Mouse (Mus musculus): ENCODE results near the gene Pold2. TPM values are rescaled to one million over a fixed set of nuclear protein-coding genes. Genes with fewer than 3 reads are reported as not detected.

Gene Pold2
- total and polyA plus RNA-seq, 3 experiments, result 136 to 285 (median 205) TPM

DNA sequence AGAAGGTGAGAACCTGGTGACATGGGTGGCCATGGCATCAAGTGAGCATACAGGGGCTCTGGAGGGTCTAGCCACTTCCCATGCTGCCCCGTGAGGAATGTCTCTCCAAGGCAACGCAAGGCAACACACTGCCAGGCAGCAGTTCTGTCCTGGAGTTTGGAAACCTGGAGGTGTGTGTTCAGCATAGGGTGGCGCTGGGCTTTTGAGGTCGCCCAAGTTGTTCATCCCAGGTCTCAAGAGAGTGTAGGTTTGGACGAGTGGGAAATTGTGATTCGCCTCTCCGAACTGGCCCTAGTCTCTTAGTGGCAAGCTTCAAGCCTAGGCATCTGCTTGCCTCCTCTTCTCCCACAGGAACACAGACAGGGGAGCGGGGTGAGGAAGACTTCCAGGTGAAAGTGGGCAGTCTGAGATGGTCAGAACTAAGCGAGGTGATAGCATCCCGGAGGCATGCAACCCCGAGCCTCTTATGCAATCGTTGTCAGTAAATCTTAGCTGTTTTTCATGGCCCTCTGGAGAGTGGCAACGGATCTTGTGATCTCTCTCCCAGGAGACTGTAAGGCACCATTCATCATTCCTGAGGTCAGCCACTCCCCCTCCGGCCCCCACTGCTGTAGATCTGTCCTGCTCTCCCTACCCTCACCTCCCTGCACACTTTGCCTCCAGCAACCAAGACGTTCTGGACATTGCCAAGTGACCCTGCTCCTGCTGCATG lies 15.5 kb downstream of the Pold2 start (continued):
- no peak for TF ChIP-seq PAX5 (IDR thresholded peaks at IDR 0.05; ENCODE audit: low read length)

DNA sequence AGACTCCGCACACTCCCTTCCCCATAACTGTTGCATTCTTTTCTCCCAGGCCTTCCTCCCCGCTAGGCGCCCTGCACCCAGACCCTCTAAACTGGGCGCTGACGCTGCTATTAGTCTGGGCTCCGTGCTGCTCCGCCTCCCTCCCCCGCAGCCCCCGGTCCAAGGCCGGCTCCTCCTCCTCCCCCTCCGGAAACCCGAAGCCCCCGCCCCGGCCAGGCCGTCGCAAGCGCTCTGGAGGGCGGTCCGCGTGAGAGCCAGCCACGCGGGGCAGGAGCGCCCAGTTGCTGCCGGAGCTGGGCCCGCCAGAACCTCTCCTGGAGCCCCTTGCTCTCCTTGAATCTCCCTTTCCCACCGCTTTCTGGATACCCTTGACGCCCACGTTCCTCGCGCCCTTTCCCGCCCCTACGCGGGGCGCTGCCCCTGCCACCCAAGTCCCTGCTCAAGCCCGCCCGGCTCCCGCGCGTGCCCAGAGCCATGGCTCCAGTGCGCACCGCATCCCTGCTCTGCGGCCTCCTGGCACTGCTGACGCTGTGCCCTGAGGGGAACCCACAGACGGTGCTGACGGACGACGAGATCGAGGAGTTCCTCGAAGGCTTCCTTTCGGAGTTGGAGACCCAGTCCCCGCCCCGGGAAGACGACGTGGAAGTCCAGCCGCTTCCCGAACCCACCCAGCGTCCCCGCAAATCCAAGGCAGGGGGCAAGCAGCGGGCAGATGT lies 16.3 kb downstream of the Pold2 start, which contains the start of gene Aebp1:
Gene Aebp1 (plus strand): TSS at position 270 of the 716 bp plus-strand sequence.
- Histone ChIP-seq H3K9me3 (replicated peaks; ENCODE audit: low read length) (peaks cover 17% of the 10 kb centered on the region), H3K27me3 (replicated peaks) (peaks cover 36% of the 10 kb centered on the region), H3K9ac (ENCODE audit: insufficient read depth, low read depth) (no peak within 1 kb of the TSS), H3K4me1 (ENCODE audit: control insufficient read depth in 1 of 2, insufficient read depth in 2 of 2) (peaks cover 0 to 3% of the 10 kb centered on the region in 2 experiments; a peak in 1 of 4 replicates), H3K27ac (ENCODE audit: insufficient read depth, low read depth) (no peak within 1 kb of the TSS), H3K4me3 (replicated peaks in 1 of 3; ENCODE audit: low read depth in 2 of 3, low read length in 2 of 3, poor library complexity in 1 of 3) (no peak within 1 kb of the TSS), H3K79me2 (replicated peaks; ENCODE audit: control insufficient read depth, extremely low read depth, insufficient read depth, poor library complexity, severe bottlenecking) (no peaks in the 10 kb centered on the region), H3K36me3 (replicated peaks in 1 of 2; ENCODE audit: control insufficient read depth in 1 of 2, insufficient read depth in 1 of 2, low read length in 1 of 2) (no peaks in the 10 kb centered on the region), H3K4me2 (ENCODE audit: insufficient read depth, low read depth, poor library complexity, severe bottlenecking) (no peak within 1 kb of the TSS)
- TF ChIP-seq MYC (IDR thresholded peaks at IDR 0.05; ENCODE audit: low read depth, low read length) (no peak), NELFE (IDR thresholded peaks at IDR 0.05; ENCODE audit: low read depth, low read length) (no peak)
- no peak for DNase-seq (ENCODE audit: extremely low read depth)
- dilution Hi-C loops (cut with MboI; ENCODE audit: extremely low pct_ligation_motif_present, extremely low pct_unique_long_range_greater_than_20kb, low sequenced_read_pairs) (no loop called here), in situ Hi-C loops (cut with MboI; ENCODE audit: low pct_ligation_motif_present, low pct_unique_long_range_greater_than_20kb, low sequenced_read_pairs) (no loop called here)

GRCm38 (mm10) chr11:5860639-5861038 lies 17.5 kb downstream of the Pold2 start:
- no peaks in the 10 kb centered on the region for H3K79me2 ChIP-seq (replicated peaks; ENCODE audit: control insufficient read depth, extremely low read depth, insufficient read depth, poor library complexity, severe bottlenecking)
- no peak overlapping the region for H3K27ac ChIP-seq (ENCODE audit: insufficient read depth, low read depth)
- in situ Hi-C loops (cut with MboI; ENCODE audit: low pct_ligation_motif_present, low pct_unique_long_range_greater_than_20kb, low sequenced_read_pairs), result no loop called here
- H3K36me3 ChIP-seq (replicated peaks in 1 of 2; ENCODE audit: control insufficient read depth in 1 of 2, insufficient read depth in 1 of 2, low read length in 1 of 2), result no peaks in the 10 kb centered on the region
- peaks cover 17% of the 10 kb centered on the region for H3K9me3 ChIP-seq (replicated peaks; ENCODE audit: low read length)
- dilution Hi-C loops (cut with MboI; ENCODE audit: extremely low pct_ligation_motif_present, extremely low pct_unique_long_range_greater_than_20kb, low sequenced_read_pairs), result no loop called here
- peaks cover 42% of the 10 kb centered on the region for H3K27me3 ChIP-seq (replicated peaks)
- H3K4me1 ChIP-seq (ENCODE audit: control insufficient read depth in 1 of 2, insufficient read depth in 2 of 2), result peaks cover 0 to 3% of the 10 kb centered on the region in 2 experiments; a peak in 1 of 4 replicates
- TF ChIP-seq MAZ (IDR thresholded peaks at IDR 0.05; ENCODE audit: low read depth, low read length) (no peak), MEF2A (IDR thresholded peaks at IDR 0.05; ENCODE audit: borderline replicate concordance, low read depth, low read length) (no peak), ETS1 (conservative IDR thresholded peaks at IDR 0.05; ENCODE audit: low read depth, low read length) (no peak), ZC3H11A (IDR thresholded peaks at IDR 0.05; ENCODE audit: low read depth, low read length) (no peak), EP300 (IDR thresholded peaks at IDR 0.05; ENCODE audit: low read length) (no peak), MYC (IDR thresholded peaks at IDR 0.05; ENCODE audit: low read depth, low read length) (no peak), MAX (IDR thresholded peaks at IDR 0.05; ENCODE audit: low read length) (no peak), ZKSCAN1 (IDR thresholded peaks at IDR 0.05; ENCODE audit: borderline replicate concordance, low read depth, low read length) (no peak), HCFC1 (IDR thresholded peaks at IDR 0.05; ENCODE audit: low read depth, low read length) (no peak), KAT2A (IDR thresholded peaks at IDR 0.05; ENCODE audit: insufficient replicate concordance, low read length) (no peak), MAFK (IDR thresholded peaks at IDR 0.05; ENCODE audit: insufficient replicate concordance, low read length) (no peak), NELFE (IDR thresholded peaks at IDR 0.05; ENCODE audit: low read depth, low read length) (no peak), CHD1 (IDR thresholded peaks at IDR 0.05; ENCODE audit: low read depth, low read length) (no peak), JUN (IDR thresholded peaks at IDR 0.05; ENCODE audit: insufficient read depth, low read depth, low read length) (no peak)
- H3K4me2 ChIP-seq (ENCODE audit: insufficient read depth, low read depth, poor library complexity, severe bottlenecking), result no peak overlapping the region
- DNase-seq (ENCODE audit: extremely low read depth), result no peak
- no peak overlapping the region for H3K9ac ChIP-seq (ENCODE audit: insufficient read depth, low read depth)
- H3K4me3 ChIP-seq (replicated peaks in 1 of 3; ENCODE audit: low read depth in 2 of 3, low read length in 2 of 3, poor library complexity in 1 of 3), result no peak overlapping the region
